Mouse (Mus musculus) cerebellum, adult 2 months (tissue): Measurements from ENCODE around the gene Rbm7. TPM values are rescaled to one million over a fixed set of nuclear protein-coding genes. Genes with fewer than 3 reads are reported as not detected.
A peak's percentile ranks its signal among the peaks of the same experiment; 100 is the strongest.
"Not testable (repeated sequence)": the region's sequence is repeated elsewhere in the genome, so short reads cannot be mapped to it uniquely, and the experiment has no call there.

Source experiments
- DNase-seq, 2 experiments: peaks; one replicate each; pipeline ENCODE4 v3.0.0; 2021
- H3K27ac ChIP-seq: fragments of 200-500 bp; 2 replicates; pipeline ENCODE4 v1.5.1; 2012; ENCODE audit warnings: low read length, control low read depth, inconsistent platforms; ENCODE audit not compliant: insufficient read depth
- H3K27me3 ChIP-seq: fragments of 200-500 bp; 2 replicates; pipeline ENCODE4 v1.6.1; 2012; ENCODE audit warnings: inconsistent platforms, mild to moderate bottlenecking, low read length, moderate library complexity; ENCODE audit not compliant: control insufficient read depth, insufficient read depth
- H3K4me1 ChIP-seq: fragments of 200-500 bp; 2 replicates; pipeline ENCODE4 v1.6.1; 2011; ENCODE audit warnings: low read length; ENCODE audit not compliant: control insufficient read depth, insufficient read depth
- H3K4me3 ChIP-seq: fragments of 200-500 bp; replicated peaks from 2 replicates; pipeline ENCODE3; 2011; ENCODE audit warnings: mild to moderate bottlenecking, low read depth, low read length, control low read depth; ENCODE audit not compliant: insufficient read depth
- CTCF ChIP-seq: fragments of 200-500 bp; IDR thresholded peaks from 2 replicates; pipeline ENCODE4 v1.5.1; 2011; ENCODE audit warnings: low read depth, mild to moderate bottlenecking, control low read depth, low read length, moderate library complexity, borderline replicate concordance; ENCODE audit not compliant: insufficient read depth
- POLR2A ChIP-seq: fragments of 200-500 bp; IDR thresholded peaks from 2 replicates; pipeline ENCODE4 v1.6.1; 2011; ENCODE audit warnings: low read length, control low read depth, borderline replicate concordance; ENCODE audit not compliant: insufficient read depth
- WGBS: fragments of 180-500 bp; shearing (Covaris S2); methylation state at CpG from one replicate; pipeline ENCODE4 v1.1.7; 2018; 5-methylcytosine and 5-hydroxymethylcytosine counted together
- polyA plus RNA-seq: library from polyadenylated mRNA; depleted of rRNA; stranded (reverse); fragments of >200 nt; gene quantifications from 2 replicates; pipeline ENCODE4 v1.2.3, GENCODE M21; 2012; rRNA removed

The Rbm7 gene
- 32.4 and 33.7 TPM in 2 replicates for polyA plus RNA-seq

GRCm38 (mm10) chr9:48494817-48495547 lies at the start of gene Rbm7, which contains the start of gene Gm5617:
TSS of gene Rbm7 (minus strand) at chr9:48495299.
TSS of gene Gm5617 (plus strand) at chr9:48495442.
- Histone ChIP-seq H3K27me3 (no peaks in the 10 kb centered on the region), H3K4me3 (peak within 1 kb of the TSS; percentile 91), H3K27ac (peak within 1 kb of the TSS; percentile 86), H3K4me1 (no peaks in the 10 kb centered on the region)
- TF ChIP-seq CTCF (no peak), POLR2A (peak; percentile 93)
- peak; percentile 95 to 96 for DNase-seq
- WGBS, result under 1% methylated on average over 72 of the region's 72 CpGs

GRCm38 (mm10) chr9:48538688-48539087 lies 43.6 kb upstream of the Rbm7 start:
- Histone ChIP-seq H3K27me3 (no peaks in the 10 kb centered on the region; the same call in 1 of the 2 replicates), H3K4me1 (no peaks in the 10 kb centered on the region), H3K4me3 (peak overlapping the region; percentile 41), H3K27ac (no peak overlapping the region)
- no peak for DNase-seq
- WGBS, result 13% methylated on average over 12 of the region's 12 CpGs
- no peak for TF ChIP-seq POLR2A
- TF ChIP-seq CTCF, result no peak

DNA sequence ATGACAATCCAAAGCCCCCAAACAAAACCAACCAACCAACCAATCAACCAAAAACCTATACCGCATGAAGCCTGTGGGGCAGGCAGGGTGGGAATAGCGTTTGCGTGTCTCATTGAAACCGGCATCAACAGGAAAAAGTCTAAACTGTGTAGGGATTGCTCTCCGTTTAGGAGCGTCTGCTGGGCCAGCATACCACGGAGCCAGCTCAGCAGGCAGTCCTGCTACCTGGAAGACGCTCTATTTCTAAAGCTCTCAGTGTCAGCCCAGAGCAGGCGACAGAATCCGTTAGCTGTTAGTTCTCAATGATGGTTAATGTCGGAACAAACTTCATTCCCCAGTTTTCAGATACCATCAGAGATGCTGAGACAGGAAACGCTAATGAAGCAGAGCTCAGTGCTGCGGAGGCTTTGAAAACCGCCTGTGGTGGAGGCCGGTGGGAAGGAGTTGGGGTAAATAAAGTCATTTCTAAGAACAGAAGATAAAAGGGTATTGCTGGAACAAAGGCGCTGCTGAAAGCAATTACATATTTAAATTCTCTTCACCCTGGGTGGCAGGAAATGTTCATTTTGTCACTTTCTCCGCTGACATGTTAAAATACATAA lies 43.0 kb upstream of the Rbm7 start:
- DNase-seq, result no peak

GRCm38 (mm10) chr9:48537616-48538015 lies 42.5 kb upstream of the Rbm7 start:
- not testable (repeated sequence) for H3K4me3 ChIP-seq, H3K27ac ChIP-seq, H3K27me3 ChIP-seq, DNase-seq, H3K4me1 ChIP-seq
- 55% methylated on average over 1 of the region's 1 CpGs for WGBS

More for the DNA sequence above, 43.0 kb upstream of the Rbm7 start:
- H3K4me1 ChIP-seq, result no peaks in the 10 kb centered on the region
- H3K4me3 ChIP-seq, result peak overlapping the region; percentile 25
- WGBS, result 5% methylated on average over 17 of the region's 17 CpGs
- no peak overlapping the region for H3K27ac ChIP-seq
- TF ChIP-seq POLR2A, result no peak
- TF ChIP-seq CTCF, result no peak
- no peaks in the 10 kb centered on the region; the same call in 1 of the 2 replicates for H3K27me3 ChIP-seq

DNA sequence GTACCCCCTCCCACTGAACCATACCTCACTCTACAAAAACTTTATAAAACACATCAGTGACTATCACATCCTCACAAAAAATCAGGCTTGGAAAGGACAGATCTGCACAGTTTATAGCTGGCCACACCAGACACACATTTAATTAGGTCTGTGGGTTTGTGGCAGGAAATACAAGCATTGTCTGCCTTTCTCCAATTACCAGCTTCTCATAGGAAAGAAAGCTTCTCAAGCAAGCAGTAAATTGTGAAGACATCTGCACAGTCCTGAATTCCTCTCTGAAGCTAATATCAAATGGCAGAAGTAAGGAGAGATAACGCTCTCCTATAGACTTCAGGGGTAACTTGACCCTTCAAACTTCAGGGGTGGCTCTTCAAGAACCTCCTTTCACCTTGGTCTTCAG lies 41.3 kb upstream of the Rbm7 start:
- Histone ChIP-seq H3K4me3 (no peak overlapping the region), H3K27ac (no peak overlapping the region), H3K4me1 (no peaks in the 10 kb centered on the region), H3K27me3 (no peaks in the 10 kb centered on the region; the same call in 1 of the 2 replicates)
- no peak for TF ChIP-seq POLR2A
- no peak for TF ChIP-seq CTCF
- 95% methylated on average over 1 of the region's 1 CpGs for WGBS
- DNase-seq, result no peak

DNA sequence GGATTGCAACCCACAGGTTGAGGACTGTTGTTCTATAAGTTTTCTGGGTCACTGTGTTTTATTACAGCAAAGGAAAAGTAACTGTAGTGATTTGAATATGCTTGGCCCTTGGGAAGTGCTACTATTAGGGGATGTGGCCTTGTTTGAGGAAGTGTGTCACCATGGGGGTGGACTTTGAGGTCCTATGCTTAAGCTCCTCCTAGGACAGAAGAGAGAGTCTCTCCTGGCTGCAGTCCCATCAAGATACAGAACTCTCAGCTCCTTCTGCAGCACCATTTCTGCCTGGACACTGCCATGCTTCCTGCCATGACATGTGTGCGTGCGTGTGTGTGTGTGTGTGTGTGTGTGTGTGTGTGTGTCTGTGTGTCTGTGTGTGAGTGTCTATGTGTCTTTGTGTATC lies 37.6 kb upstream of the Rbm7 start:
- H3K4me3 ChIP-seq, result no peak overlapping the region
- H3K27me3 ChIP-seq, result no peaks in the 10 kb centered on the region
- no peak for DNase-seq
- H3K27ac ChIP-seq, result no peak overlapping the region
- TF ChIP-seq POLR2A (no peak), CTCF (no peak)
- H3K4me1 ChIP-seq, result no peaks in the 10 kb centered on the region
- WGBS, result 94% methylated on average over 2 of the region's 2 CpGs

DNA sequence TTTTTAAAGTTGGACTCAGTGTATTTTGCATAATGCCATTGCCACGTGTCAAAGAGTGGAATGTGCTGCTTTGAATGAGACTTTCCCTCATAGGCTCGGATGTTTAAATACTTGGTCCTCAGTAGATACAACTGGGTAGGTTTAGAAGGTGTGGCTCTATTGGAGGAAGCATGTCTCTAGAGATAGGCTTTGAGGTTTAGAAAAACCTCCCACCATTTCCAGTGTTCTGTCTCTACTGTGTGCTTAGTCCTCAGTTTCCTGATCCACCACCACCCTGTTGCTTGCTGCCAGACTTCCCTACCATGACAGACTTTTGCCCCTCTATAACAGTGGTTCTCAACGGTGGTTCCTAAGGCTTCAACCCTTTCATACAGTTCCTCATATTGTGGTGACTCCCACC lies 37.1 kb upstream of the Rbm7 start:
- no peak for DNase-seq
- TF ChIP-seq POLR2A (no peak), CTCF (no peak)
- no peak overlapping the region for H3K4me3 ChIP-seq
- 61% methylated on average over 3 of the region's 3 CpGs for WGBS
- no peak overlapping the region for H3K27ac ChIP-seq
- H3K4me1 ChIP-seq, result no peaks in the 10 kb centered on the region
- no peaks in the 10 kb centered on the region for H3K27me3 ChIP-seq

DNA sequence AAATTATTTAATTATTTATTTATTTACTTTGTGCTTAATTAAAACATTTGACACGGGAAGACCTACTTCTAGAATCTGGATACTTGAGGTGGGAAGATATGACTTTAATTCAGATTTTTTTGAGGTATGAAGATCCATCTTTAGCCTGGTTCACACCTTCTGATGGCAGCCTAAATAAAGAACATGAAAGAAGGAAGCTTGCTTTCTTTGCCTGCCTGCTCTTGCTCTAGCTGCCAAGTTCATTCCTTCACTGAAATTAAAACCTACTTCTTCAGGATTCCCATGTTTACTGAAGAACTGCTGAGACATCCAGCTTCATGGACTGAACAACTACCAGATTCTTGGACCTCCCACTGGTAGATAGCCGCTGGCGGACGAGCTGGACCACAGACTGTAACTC lies 36.2 kb upstream of the Rbm7 start:
- Histone ChIP-seq H3K4me1 (no peaks in the 10 kb centered on the region), H3K27me3 (no peaks in the 10 kb centered on the region), H3K4me3 (no peak overlapping the region), H3K27ac (no peak overlapping the region)
- WGBS, result 79% methylated on average over 4 of the region's 4 CpGs
- TF ChIP-seq CTCF (no peak), POLR2A (no peak)
- DNase-seq, result no peak
